Comparison of ENCODE assay signal across 11 mouse cellular contexts in genomic region chrX:102362244-102362643, GRCm38 (mm10).
"Had no signal": no experiment of that assay in that cellular context is flagged by ENCODE, and none has a peak within 500 bp of the region (broad histone marks: within the 10 kb centered on the region; RNA-seq: fewer than 3 reads in every experiment).

No protein-coding gene starts in this region.

- H3K9me3 ChIP-seq: liver, embryonic 13.5 days had no signal

- H3K36me3 ChIP-seq: liver, embryonic 13.5 days had no signal

- H3K4me3 ChIP-seq: left cerebral cortex, adult 2 months; liver, embryonic 13.5 days had no signal

- DNase-seq: layer of hippocampus, postnatal 36 days; liver, embryonic 13.5 days; lung, adult 2 months; lung, postnatal 14 days; lung, postnatal 4 days; midbrain, embryonic 14.5 days; thymus, adult 18-20 months; thymus, postnatal 36 days had no signal

- H3K4me1 ChIP-seq: liver, embryonic 13.5 days had no signal

- H3K27me3 ChIP-seq: liver, embryonic 13.5 days had no signal

- H3K27ac ChIP-seq: left cerebral cortex, adult 2 months; liver, embryonic 13.5 days had no signal

- ATAC-seq: intestine, postnatal 0 days had no signal

- H3K4me2 ChIP-seq: liver, embryonic 13.5 days; midbrain, embryonic 11.5 days had no signal

- H3K9ac ChIP-seq: liver, embryonic 13.5 days had no signal
